Mouse (Mus musculus) spleen, postnatal 10 days (tissue): Measurements from ENCODE around the gene Tnfaip3.
A peak's percentile ranks its signal among the peaks of the same experiment; 100 is the strongest.

ENCODE experiments used
- DNase-seq, 2 experiments: peaks; one replicate each; pipeline ENCODE4 v3.0.0; 2021 to 2022; ENCODE audit warnings: low spot score in 2 of 2

The Tnfaip3 gene

GRCm38 (mm10) chr10:19016823-19017471 lies 1.5 kb upstream of the Tnfaip3 start:
- DNase-seq: no peak

DNA sequence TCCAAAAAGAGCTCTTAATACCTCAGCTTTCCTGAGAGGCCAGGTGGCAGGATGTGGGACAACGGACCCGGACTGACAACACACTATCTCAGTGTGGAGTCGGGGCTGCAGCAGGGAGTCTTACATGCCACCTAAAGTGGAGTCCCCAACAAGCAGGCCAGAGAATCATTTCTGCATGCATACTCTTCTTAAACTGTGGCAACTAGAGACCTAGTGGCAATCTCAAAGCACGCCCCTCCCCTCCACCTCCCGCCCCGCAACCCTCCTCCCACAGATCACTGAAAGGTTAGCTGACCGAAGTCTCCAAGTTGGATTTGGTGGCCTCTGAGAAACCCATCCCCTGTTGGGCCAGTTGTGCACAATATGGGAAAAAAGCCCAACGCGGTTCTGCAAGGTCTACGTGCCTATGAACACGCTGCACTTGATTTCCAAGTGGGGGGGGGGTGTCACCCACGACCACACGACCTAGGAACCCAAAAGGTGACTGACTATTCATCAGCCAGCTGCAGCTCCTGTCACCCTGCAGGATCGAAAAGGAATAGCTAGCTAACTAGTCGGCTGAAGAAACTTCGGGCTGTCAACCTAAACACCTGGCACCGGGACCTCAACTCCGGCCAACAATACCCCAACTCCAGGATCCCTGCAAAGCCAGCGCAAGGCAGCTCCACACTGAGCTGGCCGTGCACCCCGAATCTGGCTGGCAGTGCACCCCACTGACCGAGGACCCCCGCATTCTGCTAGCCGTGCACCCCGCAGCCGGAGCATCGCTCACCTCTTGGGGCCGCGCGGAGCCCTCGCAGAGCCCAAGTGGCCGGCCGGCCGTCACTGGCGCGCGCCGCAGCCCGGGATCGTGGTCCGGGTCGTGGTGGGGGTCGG lies 838 bp downstream of the Tnfaip3 start:
- DNase-seq: peak; percentile 28 to 41

- no peak for DNase-seq
These were observed 2.1 kb downstream of the Tnfaip3 start for GRCm38 (mm10) chr10:19013351-19013750.

GRCm38 (mm10) chr10:19012616-19013015 lies 2.8 kb downstream of the Tnfaip3 start:
- no peak for DNase-seq

DNA sequence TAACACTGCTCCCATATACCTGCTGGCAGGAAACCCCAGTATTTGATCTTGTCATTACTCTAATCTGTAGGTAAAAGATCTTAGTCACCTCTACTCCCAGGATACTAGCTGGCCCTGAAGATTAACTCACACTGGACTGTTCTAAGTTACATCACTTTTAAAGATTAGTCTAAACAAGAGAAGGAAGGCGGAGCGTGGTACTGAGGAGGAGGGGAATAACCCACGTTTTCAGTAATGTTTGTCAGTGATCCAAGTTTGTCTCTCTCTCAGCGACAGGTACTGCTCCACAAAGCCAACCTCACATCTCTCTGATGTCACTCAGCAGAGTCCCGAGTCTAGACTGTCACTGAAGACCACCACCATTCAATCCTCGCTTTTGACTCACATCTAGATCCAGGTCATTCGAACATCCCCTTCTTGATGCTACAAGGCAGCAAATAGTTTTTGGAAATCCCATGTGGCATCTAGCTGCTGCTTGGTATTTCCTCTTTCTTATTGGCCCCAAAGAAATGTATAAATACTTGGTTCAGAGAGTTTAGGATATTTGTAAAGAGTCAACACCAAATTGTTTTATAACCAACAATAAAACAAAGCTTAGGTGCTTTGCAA lies 3.5 kb downstream of the Tnfaip3 start:
- no peak for DNase-seq

DNA sequence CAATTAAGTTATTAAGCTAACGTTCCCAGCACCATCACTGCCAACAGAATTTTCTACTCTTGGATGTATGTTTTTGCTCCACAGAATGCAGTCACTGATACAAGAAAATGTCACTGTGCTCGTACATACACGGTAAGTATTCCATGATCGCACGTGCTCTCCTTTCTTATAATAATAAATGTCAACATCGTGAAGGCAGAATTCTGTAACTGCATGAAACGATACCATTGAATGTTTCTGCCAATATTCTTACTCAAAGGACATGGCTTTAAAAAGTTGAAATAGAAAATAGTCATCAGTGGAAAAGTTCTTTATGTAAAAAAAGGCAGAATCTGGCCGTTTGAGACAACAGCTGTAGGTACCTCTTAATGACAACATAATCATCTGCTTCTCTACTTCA lies 5.0 kb downstream of the Tnfaip3 start:
- DNase-seq: no peak

DNA sequence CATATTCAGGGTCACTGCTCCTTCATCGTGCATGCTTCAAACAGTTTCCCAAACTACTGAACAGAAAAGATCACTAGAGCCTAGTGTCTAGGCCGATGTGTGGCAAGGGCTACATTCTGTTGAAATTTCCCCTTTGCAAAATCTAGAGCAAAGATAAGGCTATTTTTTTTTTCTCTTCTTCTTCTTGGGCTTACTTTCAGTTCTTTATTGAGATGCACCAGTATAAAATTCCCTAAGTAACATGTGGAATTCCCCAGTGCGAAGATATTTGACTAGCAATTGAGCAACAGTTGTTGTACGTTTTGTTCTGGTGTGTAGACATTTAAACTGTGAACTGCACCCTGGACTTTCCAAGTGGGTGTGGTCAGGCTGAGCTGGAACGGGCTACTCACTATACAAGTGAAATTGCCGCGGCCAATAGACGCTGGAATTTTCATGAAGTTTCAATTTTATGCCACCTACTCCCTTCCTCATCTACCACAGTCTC lies 6.2 kb downstream of the Tnfaip3 start:
- DNase-seq: no peak

DNA sequence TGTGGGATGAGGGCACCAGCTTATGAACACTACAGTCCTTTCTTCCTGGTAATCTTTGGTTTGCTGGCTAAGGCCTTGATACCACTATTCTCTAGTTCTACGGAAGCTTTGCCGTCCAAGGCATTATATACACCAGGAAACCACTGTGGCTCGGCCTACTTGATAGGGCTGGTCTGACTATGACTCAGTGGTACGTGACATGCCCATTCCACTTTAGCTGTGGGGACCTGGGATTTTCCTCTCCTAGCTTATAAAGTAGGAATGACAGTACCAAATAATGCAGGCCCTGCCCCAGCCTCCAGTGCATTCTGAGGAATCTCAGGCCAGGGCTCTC lies 6.9 kb downstream of the Tnfaip3 start:
- DNase-seq: no peak

- DNase-seq: no peak
These were observed 7.4 kb downstream of the Tnfaip3 start for GRCm38 (mm10) chr10:19007897-19008606.

DNA sequence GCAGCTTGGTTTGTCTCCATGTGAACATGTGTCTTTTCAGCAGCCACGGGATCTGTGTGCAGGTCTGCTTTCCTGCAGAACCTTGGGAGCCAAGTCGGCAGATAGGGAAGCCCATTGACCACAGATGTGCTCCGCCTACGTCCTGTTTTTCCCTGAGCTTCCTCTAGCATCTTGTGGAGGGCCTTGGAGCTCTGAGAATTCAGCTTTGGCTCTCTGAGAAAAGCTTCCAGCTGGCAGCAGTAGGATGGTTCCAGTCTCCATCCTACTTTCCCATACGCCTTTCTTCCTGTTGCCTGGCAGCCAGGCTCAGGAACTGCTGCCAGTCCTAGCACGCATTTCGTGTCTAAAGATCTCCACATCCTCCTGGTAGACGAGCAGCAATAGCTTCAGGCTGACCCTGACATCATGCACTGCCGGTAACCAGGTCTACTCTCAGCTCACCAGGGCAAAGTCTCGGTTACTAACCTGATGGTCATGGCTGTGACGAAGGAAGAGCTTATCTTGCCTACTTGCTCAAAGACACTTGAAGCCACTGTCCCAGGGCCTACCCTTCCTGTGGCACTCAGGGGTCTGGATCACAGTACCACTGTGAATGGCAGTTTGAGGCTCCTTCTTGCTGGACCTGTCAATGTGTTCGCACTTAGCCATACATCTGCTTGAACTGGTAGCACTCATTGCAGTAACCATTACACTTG lies 13.2 kb downstream of the Tnfaip3 start:
- no peak for DNase-seq

GRCm38 (mm10) chr10:18999427-18999826 lies 16.0 kb downstream of the Tnfaip3 start:
- DNase-seq: peak in 1 of 2 experiments; percentile 67

DNA sequence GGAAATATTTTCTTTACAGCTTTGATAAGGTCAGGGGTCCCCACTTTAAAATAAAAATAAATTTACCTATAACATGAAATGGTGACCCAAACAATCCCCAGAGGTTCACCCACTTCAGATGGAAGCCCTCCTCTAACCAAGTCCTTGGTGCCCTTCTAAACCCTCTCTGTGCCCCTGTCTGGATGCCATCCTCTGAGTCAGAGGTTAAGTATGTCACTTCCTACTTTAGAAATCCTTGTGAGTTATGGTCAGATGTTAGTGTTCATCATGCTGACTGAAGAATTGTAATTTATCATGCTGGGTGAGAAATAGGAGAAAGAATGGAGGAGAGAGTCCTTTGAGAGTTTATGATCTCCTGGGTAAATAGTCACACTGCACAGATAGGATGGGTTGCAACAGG lies 19.1 kb downstream of the Tnfaip3 start:
- no peak for DNase-seq

DNA sequence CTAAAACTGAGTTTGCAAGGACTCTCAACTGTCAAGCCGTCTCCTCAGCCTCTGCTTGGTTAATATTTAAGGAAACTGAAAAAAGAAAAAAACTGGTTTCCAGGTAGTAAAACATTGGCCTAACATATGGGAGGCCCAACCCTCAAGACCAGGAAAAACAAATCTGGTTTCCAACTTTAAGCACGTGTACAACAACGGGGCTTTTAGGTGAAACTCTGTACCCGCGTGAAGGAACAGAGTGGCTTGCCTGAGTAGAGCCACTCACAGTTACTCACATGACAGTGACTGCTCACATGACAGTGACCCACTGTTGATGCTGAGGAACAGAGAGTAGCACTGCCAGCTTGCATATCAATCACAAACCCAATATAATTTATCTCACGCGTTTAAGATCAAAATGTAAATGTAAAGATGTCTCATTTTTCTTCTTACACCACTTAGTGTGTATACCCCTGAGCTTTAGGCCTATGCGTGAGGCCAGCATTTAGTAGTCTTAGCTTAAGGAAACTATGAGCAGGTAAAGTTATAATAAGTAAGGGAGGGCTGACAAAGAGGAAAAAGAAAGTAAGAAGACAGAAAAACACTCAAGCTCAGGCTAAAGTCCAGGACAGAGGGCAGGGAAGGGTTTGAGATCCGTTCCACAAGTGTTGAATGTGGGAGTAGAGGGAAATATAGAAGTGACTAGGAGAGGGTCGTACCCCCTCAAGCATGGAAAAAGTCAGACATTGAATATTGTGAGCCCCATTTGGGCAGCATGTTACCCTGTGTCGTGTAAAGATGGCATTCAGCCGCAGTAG lies 19.8 kb downstream of the Tnfaip3 start:
- DNase-seq: no peak

DNA sequence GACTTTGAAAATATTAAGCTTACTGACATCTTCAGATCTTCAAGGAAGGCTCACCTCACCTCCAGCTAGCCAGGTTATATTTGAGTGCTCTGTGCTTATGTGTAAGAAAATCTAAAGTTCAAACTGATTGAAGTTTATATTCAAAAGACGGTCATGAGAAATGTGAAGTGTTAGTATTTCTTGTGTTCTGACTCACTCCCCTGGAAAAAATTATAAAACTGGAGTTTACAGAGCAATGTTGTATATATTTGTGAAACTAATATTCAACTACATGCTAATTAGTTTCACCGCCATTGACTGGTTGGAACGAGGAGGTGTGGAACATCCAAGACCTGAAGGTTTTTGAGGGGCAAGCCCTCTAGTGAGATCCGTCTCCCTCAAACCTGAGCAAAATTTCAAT lies 22.5 kb downstream of the Tnfaip3 start:
- DNase-seq: no peak

- no peak for DNase-seq
These were observed 24.4 kb downstream of the Tnfaip3 start for GRCm38 (mm10) chr10:18991057-18991456.

GRCm38 (mm10) chr10:18987907-18988199 lies 27.6 kb downstream of the Tnfaip3 start:
- no peak for DNase-seq

DNA sequence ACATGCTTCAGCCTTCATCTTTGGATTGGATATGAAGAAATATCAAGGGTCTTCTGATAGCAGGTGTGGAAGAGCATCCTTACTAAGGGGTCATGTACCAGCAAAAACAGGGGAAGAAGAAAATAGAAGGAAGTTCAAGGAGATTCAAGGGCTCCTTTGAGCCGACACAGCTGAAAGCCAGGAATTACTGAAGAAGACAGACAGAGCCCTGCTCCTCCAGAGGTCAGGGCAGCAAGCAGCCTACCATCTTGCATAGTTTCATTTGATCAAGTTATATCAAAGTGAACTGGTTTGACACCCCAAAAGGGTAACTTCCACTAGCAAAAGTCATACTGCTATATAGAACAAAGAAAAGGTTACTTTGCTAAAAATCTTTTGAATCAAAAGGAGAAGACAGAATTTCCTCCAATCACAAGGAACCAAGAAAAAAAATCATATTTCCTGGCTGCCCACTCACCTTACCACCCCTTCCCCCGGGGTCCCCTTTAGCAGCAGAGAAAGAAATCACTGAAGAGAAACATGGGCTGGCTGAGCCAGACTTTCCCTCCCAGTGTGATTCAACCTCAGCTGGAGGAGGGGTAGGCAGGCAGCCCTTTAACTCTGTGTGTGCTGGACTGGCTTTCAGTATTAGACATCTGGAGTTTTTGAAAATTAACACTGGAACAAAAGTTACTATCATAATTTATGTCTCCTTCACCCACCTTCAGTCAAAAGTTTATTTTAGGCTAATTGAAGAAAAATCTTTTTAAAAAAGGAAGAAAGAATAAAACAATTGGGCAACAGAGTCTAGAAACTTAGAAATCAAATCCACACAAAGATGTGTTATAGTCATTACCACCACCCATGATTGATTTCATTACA lies 28.2 kb downstream of the Tnfaip3 start:
- DNase-seq: no peak

DNA sequence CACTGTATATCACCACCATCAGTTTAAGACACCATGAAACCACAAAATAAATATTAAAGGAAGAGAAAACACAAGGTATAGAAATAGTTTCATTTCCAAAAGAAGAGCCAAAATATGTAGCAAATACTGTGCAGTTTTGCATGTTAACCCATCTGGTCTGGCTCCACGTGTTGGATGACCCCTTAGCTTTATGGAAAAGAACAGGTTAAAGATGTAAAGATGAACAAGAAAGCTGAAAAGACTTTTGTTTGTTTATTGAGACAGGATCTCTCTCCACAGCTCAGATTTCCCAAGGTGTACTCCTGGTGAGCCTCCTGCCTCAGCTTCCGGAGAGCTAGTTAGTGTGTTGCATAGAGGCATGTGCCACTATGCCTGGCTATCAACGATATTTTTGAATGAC lies 29.9 kb downstream of the Tnfaip3 start:
- DNase-seq: no peak

DNA sequence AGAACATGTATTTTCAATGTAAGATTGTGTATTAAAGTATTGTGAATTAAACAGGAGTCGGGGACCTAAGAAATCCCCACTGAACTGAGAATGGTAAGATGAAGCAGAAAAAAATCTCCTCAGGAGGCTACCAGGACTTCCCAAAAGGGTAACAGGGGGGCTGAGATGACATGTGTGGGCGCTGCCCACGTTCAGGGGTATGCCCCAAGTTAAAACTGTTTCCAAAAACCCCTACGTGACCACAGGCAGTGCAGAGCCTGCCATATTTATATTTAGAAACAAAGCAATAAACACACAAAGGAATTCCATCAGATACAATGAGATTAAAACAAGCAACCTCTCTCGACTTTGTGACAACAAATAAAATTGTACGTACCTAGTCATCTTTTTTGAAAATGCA lies 31.9 kb downstream of the Tnfaip3 start:
- DNase-seq: no peak

- DNase-seq: no peak
These were observed 41.0 kb downstream of the Tnfaip3 start for GRCm38 (mm10) chr10:18974486-18974885.
